Mouse (Mus musculus) midbrain, embryonic 16.5 days (tissue): ENCODE measurements around the gene Fgfr2. TPM values are rescaled to one million over a fixed set of nuclear protein-coding genes. Genes with fewer than 3 reads are reported as not detected.

ENCODE experiments used
- ATAC-seq: fragments of 200-750 bp; cut with Nextera tagmentation; 2 replicates; pipeline ENCODE4 v1.8.0; 2017; ENCODE audit warnings: moderate TSS enrichment
- H3K27ac ChIP-seq: fragments of 300-500 bp; sonication (generic); 2 replicates; pipeline ENCODE4 v1.5.1; 2014; ENCODE audit warnings: mild to moderate bottlenecking, low read length, mixed read lengths
- H3K27me3 ChIP-seq: fragments of 300-500 bp; sonication (generic); 2 replicates; pipeline ENCODE4 v1.6.1; 2014; ENCODE audit warnings: low read depth, low read length, mixed read lengths; ENCODE audit not compliant: control insufficient read depth, insufficient read depth
- H3K36me3 ChIP-seq: fragments of 300-500 bp; sonication (generic); 2 replicates; pipeline ENCODE4 v1.6.1; 2014; ENCODE audit warnings: mild to moderate bottlenecking, low read length, moderate library complexity, mixed read lengths; ENCODE audit not compliant: control insufficient read depth, insufficient read depth
- H3K4me1 ChIP-seq: fragments of 300-500 bp; sonication (generic); 2 replicates; pipeline ENCODE4 v1.6.1; 2014; ENCODE audit warnings: mild to moderate bottlenecking, low read length, mixed read lengths; ENCODE audit not compliant: control insufficient read depth, insufficient read depth
- H3K4me2 ChIP-seq: fragments of 300-500 bp; sonication (generic); 2 replicates; pipeline ENCODE4 v1.6.1; 2014; ENCODE audit warnings: mild to moderate bottlenecking, low read length, mixed read lengths
- H3K4me3 ChIP-seq: fragments of 300-500 bp; sonication (generic); 2 replicates; pipeline ENCODE4 v1.5.1; 2014; ENCODE audit warnings: low read depth, mild to moderate bottlenecking, low read length, moderate library complexity, mixed read lengths
- H3K9ac ChIP-seq: fragments of 300-500 bp; sonication (generic); 2 replicates; pipeline ENCODE4 v1.6.1; 2014; ENCODE audit warnings: low read depth, low read length, mixed read lengths
- H3K9me3 ChIP-seq: fragments of 300-500 bp; sonication (generic); replicated peaks from 2 replicates; pipeline ENCODE4 v1.6.1; 2014; ENCODE audit warnings: mild to moderate bottlenecking, low read length, mixed read lengths; ENCODE audit not compliant: control insufficient read depth, poor library complexity, severe bottlenecking
- WGBS: fragments of 180-500 bp; shearing (Covaris S2); extraction: QIAGEN DNeasy Blood & Tissue Kit; methylation state at CpG from one replicate; pipeline ENCODE4 v1.1.7; 2014; 5-methylcytosine and 5-hydroxymethylcytosine counted together
- polyA plus RNA-seq: library from polyadenylated mRNA; unstranded; fragments of >200 nt; fragmentation: Nextera tagmentation; extraction: Ambion mirVana; gene quantifications from 2 replicates; pipeline ENCODE4 v1.2.1, GENCODE M21; 2015

The Fgfr2 gene
- polyA plus RNA-seq, 1 experiment from 2014 or later: 23.8 TPM

GRCm38 (mm10) chr7:132777728-132778453 is 345.3 kb downstream of the Fgfr2 start:
- H3K4me3 ChIP-seq: no peak overlapping the region
- no peak overlapping the region for H3K9ac ChIP-seq
- no peak for ATAC-seq
- 0 out of 2 replicates have a peak, but pooled peaks cover 2% of the 10 kb centered on the region for H3K36me3 ChIP-seq
- no peaks in the 10 kb centered on the region for H3K9me3 ChIP-seq
- WGBS: 70% methylated on average over 1 of the region's 1 CpGs
- H3K27ac ChIP-seq: no peak overlapping the region
- peaks cover 22% of the 10 kb centered on the region for H3K4me1 ChIP-seq
- no peak overlapping the region for H3K4me2 ChIP-seq
- no peaks in the 10 kb centered on the region for H3K27me3 ChIP-seq

DNA sequence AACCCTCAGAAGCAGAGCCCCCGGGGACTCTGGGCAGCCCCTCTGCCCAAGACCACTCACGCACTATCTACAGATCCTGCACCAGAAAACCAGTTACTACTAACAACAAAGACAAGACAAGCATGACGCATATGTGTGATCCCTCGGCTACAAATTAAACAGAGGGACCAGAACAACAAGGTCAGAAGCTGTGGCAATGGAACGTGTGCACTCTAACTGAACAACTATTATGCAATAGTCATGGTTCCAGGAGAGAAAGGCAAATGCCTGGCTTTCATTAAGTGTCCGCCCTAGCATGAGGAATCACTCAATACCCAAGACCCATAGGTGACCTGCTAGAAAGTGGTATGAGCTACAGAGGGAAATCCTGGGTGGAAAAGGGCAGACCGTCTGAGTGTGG is 346.0 kb downstream of the Fgfr2 start:
- no peak for ATAC-seq
- Histone ChIP-seq H3K27ac (no peak overlapping the region), H3K4me2 (no peak overlapping the region), H3K27me3 (no peaks in the 10 kb centered on the region), H3K4me1 (peaks cover 20% of the 10 kb centered on the region), H3K36me3 (0 out of 2 replicates have a peak, but pooled peaks cover 2% of the 10 kb centered on the region), H3K9ac (no peak overlapping the region), H3K4me3 (no peak overlapping the region), H3K9me3 (no peaks in the 10 kb centered on the region)
- WGBS: 88% methylated on average over 7 of the region's 7 CpGs

- 96% methylated on average over 7 of the region's 7 CpGs for WGBS
- H3K4me1 ChIP-seq: peaks cover 14% of the 10 kb centered on the region
- no peak overlapping the region for H3K4me3 ChIP-seq
- no peaks in the 10 kb centered on the region for H3K27me3 ChIP-seq
- no peak overlapping the region for H3K9ac ChIP-seq
- no peak overlapping the region for H3K27ac ChIP-seq
- 0 out of 2 replicates have a peak, but pooled peaks cover 2% of the 10 kb centered on the region for H3K36me3 ChIP-seq
- H3K9me3 ChIP-seq: no peaks in the 10 kb centered on the region
- no peak for ATAC-seq
- H3K4me2 ChIP-seq: no peak overlapping the region
These were observed 346.6 kb downstream of the Fgfr2 start for GRCm38 (mm10) chr7:132776338-132777111.

GRCm38 (mm10) chr7:132775922-132776321 is 347.2 kb downstream of the Fgfr2 start:
- no peak overlapping the region for H3K9ac ChIP-seq
- peaks cover 8% of the 10 kb centered on the region for H3K4me1 ChIP-seq
- no peak overlapping the region for H3K4me2 ChIP-seq
- no peak overlapping the region for H3K4me3 ChIP-seq
- H3K27ac ChIP-seq: no peak overlapping the region
- H3K36me3 ChIP-seq: 0 out of 2 replicates have a peak, but pooled peaks cover 2% of the 10 kb centered on the region
- WGBS: 95% methylated on average over 10 of the region's 10 CpGs
- no peaks in the 10 kb centered on the region for H3K9me3 ChIP-seq
- H3K27me3 ChIP-seq: no peaks in the 10 kb centered on the region
- no peak for ATAC-seq

DNA sequence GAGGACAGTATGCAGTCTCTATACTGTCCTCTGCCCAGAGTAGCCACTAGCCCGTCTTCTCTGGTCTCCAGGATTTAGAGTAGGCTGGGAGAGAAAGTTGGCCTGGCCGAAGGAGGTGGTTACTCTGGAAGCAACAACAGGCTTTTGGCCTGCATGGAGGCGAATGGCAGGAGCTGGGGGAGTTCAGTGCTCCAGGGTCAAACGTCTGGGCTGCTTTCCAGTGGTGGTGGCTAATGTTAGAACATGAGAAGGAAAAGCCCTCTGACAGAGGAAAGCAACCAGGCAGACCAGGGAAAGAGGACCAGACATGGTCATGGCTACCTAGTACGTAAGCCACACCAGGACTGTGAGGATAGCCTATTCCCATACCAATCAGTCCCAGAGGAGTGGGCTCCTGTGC is 347.8 kb downstream of the Fgfr2 start:
- no peak for ATAC-seq
- Histone ChIP-seq H3K27ac (no peak overlapping the region), H3K4me2 (no peak overlapping the region), H3K9me3 (no peaks in the 10 kb centered on the region), H3K27me3 (no peaks in the 10 kb centered on the region), H3K4me3 (no peak overlapping the region), H3K9ac (no peak overlapping the region), H3K4me1 (peaks cover 2% of the 10 kb centered on the region), H3K36me3 (0 out of 2 replicates have a peak, but pooled peaks cover 2% of the 10 kb centered on the region)
- WGBS: 89% methylated on average over 5 of the region's 5 CpGs

DNA sequence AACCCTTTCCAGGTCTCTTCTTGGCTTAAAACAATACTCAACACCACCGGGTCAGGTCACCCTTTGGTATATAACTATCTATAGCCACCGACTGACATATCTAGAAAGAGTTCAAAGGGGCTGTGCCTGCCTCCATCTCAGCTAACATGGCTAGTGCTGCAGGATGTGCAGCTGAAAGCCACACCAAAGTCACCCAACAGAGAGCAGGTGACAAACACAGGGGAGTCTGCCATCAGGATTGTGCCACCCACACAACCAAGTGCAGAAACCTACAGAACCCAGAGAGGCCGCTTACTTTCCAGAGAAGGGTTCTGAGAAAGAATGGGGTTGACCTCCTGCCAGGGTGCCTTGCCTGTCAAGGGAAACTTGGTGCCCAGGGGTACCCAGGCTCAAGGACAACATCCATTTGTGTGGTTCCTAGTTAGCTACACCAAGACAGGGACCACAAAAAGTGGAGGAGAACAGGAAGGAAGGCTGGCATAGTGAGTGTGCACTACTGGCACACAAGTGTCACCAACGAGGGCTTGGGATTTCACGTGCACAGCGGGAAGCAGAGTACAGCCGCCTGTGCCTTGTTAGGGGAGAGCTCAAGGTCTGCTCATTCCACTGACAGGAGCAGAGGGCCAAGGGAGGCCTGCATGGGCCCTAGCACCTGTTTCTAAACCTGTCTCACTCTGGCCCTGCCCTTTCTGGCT is 350.0 kb downstream of the Fgfr2 start:
- 0 out of 2 replicates have a peak, but pooled peaks cover 2% of the 10 kb centered on the region for H3K36me3 ChIP-seq
- no peak overlapping the region for H3K27ac ChIP-seq
- no peak overlapping the region for H3K4me2 ChIP-seq
- WGBS: 92% methylated on average over 7 of the region's 7 CpGs
- no peaks in the 10 kb centered on the region for H3K27me3 ChIP-seq
- H3K4me1 ChIP-seq: peaks cover under 1% of the 10 kb centered on the region; the same call in 1 of the 2 replicates
- H3K9me3 ChIP-seq: no peaks in the 10 kb centered on the region
- H3K4me3 ChIP-seq: no peak overlapping the region
- no peak overlapping the region for H3K9ac ChIP-seq
- ATAC-seq: no peak

DNA sequence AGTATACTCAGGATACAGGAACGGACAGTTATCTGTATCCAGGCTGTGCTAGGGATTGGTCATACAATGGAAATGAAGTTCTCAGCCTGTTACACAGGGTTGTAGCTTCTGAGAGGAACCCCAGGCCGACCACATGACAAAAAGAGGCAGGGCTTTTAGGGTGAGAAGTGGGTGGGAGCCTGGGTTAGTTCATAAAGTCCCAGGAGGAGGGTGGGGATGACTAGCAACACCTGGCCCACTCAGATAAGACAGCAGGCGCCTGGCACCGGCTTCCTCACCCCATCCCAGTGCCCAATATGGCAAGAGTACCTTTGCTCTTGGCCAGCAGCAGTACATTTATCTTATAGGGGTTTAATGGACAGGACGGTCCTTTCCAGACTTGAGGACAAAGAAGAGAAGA is 350.7 kb downstream of the Fgfr2 start:
- no peak for ATAC-seq
- H3K27me3 ChIP-seq: no peaks in the 10 kb centered on the region
- 91% methylated on average over 5 of the region's 5 CpGs for WGBS

GRCm38 (mm10) chr7:132768498-132769344 is 354.4 kb downstream of the Fgfr2 start:
- no peak for ATAC-seq
- no peak overlapping the region; the same call in 1 of the 2 replicates for H3K27ac ChIP-seq
- no peaks in the 10 kb centered on the region for H3K9me3 ChIP-seq
- no peak overlapping the region for H3K4me3 ChIP-seq
- no peaks in the 10 kb centered on the region for H3K27me3 ChIP-seq
- H3K9ac ChIP-seq: no peak overlapping the region
- peaks cover 24% of the 10 kb centered on the region for H3K4me1 ChIP-seq
- no peak overlapping the region for H3K4me2 ChIP-seq
- WGBS: 83% methylated on average over 12 of the region's 12 CpGs
- H3K36me3 ChIP-seq: no peaks in the 10 kb centered on the region

More for the DNA sequence above, 350.7 kb downstream of the Fgfr2 start:
- 0 out of 2 replicates have a peak, but pooled peaks cover 2% of the 10 kb centered on the region for H3K36me3 ChIP-seq
- H3K9ac ChIP-seq: no peak overlapping the region
- H3K4me1 ChIP-seq: peaks cover 7% of the 10 kb centered on the region
- H3K4me3 ChIP-seq: no peak overlapping the region
- no peak overlapping the region for H3K27ac ChIP-seq
- H3K9me3 ChIP-seq: no peaks in the 10 kb centered on the region
- H3K4me2 ChIP-seq: no peak overlapping the region
